Mouse (Mus musculus) adrenal gland, postnatal 25 days (tissue): ENCODE results near the gene Clcf1. TPM values are rescaled to one million over a fixed set of nuclear protein-coding genes. Genes with fewer than 3 reads are reported as not detected.
"Not testable (repeated sequence)": the region's sequence is repeated elsewhere in the genome, so short reads cannot be mapped to it uniquely, and the experiment has no call there.

Source experiments
- DNase-seq: peaks from one replicate; pipeline ENCODE4 v3.0.0; 2021; ENCODE audit warnings: mixed read lengths
- total RNA-seq: library from RNA; stranded (reverse); gene quantifications from 2 replicates; pipeline ENCODE4 v1.2.3, GENCODE M21; 2021

The Clcf1 gene
- total RNA-seq, 1 experiment from 2014 or later, result 11.0 TPM

DNA sequence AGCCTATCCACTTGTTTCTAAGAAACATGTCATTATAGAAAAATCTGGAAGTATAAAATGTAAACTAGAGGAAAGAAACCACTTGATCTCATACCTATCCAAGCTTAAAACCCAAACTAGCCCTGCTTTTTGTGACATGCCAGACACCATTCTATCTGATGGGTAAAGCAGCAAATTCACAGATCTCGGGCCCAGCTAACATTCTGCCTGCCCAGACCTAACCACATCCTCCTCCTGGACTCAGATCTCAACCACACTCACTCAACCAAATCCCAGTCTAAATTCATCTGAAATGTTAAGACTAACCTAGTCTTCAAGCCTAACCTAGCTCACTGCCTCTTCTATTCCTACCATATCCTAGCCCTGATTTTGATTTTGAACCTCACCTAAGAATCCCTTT lies 4.7 kb downstream of the Clcf1 start:
- no peak for DNase-seq

DNA sequence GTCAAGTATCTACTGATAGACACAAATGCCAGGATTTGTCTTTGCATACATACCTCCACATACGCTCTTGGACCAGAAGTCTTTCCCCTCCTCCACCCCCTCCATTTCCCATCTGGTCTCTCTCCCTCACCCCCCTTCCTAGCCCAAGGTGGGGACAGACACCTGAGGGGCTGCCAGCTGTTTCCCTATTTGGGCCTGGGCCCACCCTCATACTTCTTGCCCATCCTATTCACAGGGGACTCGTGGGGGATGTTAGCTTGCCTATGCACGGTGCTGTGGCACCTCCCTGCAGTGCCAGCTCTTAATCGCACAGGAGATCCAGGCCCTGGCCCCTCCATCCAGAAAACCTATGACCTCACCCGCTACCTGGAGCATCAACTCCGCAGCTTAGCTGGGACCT lies 5.9 kb downstream of the Clcf1 start:
- no peak for DNase-seq

DNA sequence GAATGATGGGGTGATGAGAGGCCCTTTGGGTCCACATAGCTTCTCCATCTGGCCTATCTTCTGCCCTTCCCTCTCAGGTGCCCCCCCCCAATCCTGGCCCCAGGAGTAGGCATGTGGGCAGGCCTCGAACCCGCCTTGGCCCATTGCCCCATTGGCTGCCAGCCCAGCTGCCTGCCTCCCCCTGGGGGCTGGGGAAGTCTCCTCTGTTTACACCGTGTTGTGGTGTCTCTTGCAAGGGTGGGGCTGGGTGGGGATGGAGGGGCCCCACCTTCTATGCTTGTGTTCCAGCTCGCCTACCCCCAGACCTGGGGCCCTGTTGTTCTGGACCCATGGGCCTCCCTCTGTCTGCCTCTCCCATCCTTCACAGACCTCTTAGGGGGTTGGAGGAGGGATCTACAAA lies 6.4 kb downstream of the Clcf1 start:
- no peak for DNase-seq

DNA sequence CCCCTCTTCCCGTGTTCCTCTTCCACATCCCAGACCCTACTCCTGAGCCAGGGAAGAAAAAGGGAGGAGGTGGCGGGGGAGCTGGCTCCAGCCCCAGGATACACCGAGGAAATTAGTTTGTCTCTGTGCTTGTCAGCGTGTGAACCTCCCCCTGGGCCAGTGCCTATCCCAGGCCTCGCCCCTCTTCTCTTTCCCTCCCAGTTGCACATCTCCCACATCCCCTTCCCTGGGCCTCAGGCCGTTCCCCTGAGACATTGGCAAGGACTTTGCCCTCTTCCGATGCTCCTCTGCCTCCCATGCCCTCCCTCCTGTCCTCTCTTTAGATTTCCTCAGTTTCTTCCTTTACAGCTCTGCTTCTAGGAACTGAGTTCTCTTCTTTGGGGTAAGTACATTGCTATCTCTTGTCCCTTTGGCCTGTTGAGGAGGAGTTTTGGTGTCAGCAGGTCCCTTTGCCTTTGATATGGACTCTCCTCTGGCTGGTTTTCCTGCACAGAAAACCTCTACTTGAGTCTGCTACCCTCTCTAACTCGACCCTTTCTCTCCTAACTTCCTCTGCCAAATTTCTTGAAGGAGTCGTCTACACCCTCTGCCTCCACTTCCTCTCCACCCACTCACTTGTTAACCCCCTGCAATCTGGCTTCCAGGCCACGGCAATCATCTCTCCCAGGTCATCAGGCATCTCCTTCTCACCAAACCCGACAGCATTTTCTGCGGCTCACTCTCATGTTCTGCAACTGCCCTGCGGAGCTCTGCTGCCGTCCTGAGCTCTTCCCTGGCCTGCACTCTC lies 7.1 kb downstream of the Clcf1 start:
- no peak for DNase-seq

DNA sequence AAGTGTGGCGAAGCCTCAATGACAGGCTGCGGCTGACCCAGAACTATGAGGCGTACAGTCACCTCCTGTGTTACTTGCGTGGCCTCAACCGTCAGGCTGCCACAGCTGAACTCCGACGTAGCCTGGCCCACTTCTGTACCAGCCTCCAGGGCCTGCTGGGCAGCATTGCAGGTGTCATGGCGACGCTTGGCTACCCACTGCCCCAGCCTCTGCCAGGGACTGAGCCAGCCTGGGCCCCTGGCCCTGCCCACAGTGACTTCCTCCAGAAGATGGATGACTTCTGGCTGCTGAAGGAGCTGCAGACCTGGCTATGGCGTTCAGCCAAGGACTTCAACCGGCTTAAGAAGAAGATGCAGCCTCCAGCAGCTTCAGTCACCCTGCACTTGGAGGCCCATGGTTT lies 8.1 kb downstream of the Clcf1 start:
- DNase-seq, result peak; percentile 54

DNA sequence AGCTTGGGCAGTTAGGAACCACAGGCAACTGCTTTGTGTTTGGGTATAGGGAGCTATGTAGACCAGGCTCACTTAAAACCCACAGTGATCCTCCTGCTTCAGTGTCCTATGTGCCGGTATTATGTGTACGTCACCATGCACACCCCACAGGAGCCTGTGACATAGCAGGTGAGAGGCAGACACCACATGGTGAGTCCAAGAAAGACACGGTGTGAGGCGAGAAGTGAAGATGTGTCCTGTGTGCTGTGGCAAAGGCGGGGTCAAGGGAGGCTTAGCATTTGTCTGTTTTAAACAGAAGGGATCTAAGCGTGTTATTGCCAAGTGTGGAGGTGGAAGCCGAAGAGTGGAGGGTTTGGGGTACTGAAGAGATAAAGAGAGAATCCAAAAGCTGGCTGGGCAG lies 12.7 kb downstream of the Clcf1 start:
- DNase-seq, result no peak

DNA sequence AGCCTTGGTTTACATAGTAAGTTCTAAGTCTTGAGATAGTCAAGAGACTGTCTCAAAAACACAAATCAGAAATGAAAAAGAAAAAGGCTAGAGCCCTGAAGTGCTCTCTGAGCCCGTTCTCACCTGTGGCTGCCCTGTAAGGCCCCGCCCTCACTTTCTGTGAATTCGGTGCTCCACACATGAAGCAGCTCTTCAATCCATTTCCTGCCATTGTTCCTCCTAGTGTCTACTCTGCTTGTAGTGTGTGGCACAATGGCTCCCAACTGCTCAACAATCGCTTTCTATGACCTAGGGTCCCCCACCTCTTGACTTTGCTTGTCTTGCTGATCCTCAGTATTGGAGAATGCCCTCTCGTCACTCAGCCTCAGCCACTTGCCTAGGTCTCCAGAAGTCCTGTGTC lies 13.4 kb downstream of the Clcf1 start:
- DNase-seq, result no peak

DNA sequence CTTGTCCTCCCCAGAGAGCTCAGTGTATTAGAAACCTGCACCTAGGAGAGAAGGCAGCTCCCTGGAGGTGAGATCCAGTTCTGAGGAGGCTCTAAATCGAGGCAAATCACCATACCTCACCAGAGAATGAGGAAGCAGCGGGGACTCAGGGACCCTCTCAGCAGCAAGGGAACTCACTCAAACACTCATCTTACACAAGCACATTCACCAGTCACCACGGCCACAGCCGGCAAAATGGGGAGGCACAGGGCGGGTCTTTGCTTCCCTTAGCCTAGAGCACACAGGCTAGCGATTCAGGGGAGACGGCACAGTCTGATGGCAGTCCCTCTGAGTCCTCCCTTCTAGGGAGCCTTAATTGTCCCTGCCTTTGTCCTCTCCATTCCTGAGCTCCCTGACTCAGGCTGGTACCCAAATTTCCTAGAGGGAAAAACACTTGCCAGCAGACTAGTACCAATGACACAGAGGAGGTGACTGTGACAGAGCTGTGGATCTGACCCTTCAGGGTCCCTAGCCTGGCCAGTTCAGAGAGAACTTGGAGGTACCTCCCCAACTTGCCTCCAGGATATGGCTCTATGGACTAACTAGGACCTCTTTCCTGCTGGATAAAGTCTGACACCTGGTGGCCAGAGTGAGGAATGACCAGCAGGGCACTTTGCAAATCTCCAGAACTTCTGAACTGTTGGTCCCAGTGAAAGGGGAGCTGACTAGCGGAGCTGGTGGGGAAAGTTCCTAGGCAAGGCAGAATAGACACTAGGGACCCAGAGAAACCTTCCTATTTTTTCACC lies 14.0 kb downstream of the Clcf1 start:
- peak; percentile 56 for DNase-seq

DNA sequence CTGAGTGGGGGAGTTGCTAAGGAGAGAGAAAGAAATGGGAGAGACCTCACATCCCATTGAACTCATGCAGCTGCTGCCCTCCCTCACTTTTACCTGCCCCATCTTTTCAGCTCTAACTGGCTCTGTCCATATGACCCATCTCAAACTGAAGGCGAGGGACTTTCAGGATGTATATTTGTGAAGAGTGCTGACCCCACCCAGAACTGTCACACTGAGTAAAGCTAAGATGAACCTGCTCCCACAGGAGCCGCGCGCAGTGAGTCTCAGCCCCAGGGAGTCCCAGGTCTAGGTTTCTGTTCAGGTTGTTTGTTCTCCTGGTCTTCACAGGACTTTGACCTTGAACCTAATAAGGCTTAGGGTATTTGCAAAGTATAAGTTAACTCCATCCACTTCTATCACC lies 14.9 kb downstream of the Clcf1 start:
- DNase-seq, result no peak

DNA sequence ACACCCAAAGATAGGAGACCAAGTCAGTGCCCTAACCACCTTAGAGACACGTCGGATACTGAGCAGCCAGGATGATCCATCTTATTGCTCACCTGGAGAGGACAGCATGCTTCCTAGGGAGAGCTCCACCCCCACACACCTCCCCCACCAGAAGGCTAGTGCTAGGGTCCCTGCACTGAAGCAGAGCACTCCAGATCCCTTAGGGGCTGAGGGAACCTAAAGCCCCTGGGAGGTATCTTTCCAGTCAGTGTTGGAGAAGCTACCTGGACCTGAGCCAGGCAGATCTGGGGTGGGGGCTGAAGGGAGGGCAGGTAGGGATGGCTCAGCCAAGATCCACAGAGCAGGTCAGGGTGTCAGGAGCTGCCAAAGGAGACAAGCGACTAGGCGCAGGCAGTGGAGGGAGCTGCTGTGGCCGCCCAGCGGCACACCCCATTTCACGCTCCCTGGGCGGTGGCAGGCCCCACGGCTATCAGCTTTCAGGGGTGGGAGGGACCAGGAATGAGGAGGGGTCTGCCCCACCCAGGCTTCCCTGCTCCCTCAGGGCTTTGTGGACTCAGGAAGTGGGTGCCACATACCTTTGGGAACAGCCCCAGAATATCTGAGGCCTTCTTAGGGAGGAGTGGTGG lies 15.5 kb downstream of the Clcf1 start:
- no peak for DNase-seq

DNA sequence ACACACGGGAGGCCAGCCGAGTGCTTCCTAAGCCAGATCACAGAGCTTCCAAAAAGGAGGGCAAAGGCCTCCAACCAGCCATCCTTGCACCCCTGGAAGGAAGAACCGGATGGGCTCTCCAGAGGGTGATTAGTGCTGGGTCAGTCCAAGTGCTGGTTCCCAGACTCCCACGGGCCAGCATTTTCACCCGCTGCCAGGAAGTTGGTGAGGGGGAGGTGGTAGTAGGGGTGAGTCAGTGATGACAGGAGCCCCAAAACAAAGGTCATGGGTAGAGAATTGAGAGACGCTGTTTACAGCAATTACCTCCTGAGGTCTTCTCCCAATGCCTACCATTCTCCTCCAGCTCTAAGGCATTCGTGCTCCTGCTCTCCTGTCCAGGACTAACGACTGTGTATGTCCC lies 16.4 kb downstream of the Clcf1 start:
- DNase-seq, result peak; percentile 64

DNA sequence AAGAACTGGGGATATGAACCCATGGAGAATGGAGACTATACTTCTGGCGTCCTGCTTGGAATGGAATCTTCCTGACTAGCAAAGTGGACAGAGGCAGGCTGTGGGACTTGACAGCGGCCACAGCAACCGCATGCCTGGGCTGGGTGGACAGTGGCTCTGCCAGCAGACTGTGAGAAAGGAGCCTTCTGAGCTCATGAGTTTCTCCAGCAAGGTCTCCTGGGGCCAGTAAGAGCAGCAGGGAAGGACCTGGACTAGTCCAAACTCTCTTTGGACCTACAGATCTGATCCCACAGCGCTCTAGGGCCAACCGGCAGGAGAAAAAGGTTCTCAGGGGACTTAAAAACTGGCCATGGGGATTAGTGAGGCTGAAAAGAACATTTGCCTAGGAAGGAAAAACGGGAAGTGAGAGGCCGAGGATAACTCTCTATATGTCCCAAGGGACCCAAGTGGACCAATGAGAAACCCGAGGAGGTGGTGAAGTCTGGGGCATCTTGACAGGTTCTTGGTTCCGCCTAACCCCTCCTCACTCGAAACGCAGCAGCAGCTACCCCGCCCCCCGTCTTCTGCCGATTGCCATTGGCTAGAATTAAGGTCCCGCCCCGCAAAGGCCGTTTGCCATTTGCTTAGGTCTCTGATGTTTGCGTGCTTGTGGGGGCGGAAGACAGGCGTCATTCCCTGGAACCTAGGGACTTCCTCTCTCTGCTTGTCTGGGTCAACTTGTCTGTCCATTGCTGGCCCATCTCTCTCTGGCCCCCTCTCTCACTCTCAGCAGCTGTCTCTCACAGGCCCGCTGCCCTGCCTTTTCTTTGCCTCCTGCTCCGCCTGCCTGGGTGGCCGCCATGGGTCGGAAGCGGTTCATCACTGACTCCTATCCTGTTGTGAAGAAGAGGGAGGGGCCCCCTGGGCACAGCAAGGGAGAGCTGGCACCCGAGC lies 17.5 kb downstream of the Clcf1 start, which contains the start of gene Pold4:
Gene Pold4 (plus strand): TSS at position 647 of the 933 bp plus-strand sequence.
- DNase-seq, result peak; percentile 97

DNA sequence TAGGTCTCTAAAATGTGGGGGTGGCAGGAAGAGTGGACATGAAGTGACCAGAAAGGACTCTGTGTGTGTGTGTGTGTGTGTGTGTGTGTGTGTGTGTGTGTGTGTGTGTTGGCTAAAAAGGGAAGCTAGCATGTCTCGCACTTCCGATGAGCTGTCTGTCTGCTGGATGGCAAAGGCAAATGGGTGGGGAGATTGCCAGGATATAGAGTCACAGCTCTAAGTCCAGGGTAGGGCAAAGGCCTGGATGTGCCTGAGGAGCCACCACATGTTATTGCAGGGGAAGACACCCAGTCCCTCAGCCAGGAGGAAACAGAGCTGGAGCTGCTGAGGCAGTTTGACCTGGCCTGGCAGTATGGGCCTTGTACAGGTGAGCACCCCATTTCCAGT lies 18.1 kb downstream of the Clcf1 start:
- DNase-seq, result no peak

DNA sequence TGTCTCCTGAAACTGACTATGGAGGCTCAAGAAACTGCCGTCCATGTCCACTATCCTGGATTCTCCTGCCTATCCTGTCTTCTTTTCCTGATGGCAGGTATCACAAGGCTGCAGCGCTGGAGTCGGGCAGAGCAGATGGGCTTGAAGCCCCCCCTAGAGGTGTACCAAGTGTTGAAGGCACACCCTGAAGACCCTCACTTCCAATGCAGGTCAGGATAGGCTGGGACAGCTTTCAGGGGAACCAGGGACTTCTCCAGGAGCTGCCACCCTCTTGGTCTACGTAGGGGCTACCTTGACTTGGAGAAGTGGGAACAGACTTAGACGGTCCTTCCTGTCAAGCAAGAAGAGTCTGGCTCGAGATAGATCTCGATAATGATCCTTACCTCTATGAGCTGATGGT lies 18.6 kb downstream of the Clcf1 start:
- no peak for DNase-seq

DNA sequence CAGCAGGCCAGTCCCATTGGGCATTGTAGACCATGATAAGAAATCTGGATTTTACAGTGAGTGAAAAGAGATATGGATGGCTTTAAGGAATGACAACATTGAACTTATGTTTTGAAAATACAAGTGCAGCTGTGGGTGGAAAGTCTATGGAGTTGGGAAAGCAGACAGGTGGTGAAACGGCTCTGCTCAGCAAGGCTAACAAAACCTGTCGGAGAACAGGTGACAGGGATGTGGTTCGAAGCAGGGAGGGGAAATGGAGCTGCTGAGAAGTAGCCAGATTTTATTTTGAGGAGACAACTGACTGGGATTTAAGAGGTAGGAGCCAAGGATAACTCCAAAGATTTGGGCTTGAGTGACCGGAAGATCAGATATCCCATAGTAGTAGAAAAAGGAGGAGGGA lies 20.5 kb downstream of the Clcf1 start:
- DNase-seq, result no peak

DNA sequence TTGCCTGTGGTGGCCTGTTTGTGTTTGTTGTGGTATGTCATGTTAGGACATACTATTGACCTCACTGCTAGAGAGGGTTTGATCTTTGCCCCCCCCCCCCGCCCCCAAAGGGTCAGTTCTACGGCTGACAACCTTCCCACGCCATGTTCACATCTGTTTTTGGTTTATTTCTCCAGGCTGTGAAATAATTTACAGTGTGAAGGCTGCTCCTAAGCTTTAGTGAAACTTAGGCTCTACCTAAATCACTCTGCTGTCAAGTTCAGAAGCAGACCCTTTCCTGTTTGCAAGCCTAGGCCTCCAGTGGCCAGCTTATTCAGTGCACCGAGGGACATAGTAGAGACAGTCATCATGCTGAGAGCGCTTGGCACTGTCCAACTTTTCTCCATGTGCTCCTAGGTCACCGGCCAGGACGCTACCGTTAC lies 26.2 kb downstream of the Clcf1 start:
- no peak for DNase-seq

DNA sequence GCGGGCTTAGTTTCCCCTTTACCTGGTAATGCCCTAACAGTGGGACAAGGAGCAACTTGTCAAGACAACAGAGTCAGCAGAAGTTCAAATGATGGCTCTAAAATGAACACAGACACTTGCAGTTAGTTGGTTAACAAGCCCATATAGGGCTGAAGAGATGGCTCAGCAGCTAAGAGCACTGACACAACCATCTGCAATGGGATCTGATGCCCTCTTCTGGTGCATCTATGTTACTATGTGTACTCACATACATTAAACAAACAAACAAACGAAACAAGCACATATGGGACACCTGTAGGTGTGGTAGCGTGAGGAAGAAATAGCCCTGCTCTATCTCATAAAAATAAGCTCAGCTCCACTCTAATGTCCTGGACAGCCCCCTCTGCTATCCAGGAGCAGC lies 28.4 kb downstream of the Clcf1 start:
- DNase-seq, result no peak

DNA sequence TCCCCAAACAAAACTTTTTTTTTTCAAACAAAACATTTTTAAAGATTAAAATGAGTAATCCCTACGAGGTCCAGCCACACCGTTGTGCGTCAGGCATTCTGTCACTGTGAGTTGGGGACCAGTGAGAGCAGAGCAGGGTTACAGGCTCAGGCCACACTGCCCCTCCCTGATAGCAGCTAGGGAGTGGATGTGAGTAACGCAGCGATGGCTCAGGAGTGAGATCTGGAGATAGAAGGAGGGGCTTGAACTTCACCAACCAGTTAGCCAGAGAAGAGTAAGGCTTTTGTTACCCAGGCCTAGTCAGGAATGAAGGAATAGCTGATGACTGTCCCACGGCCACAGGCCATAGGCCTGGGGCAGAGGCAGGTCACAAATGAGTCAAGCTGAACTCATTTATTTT lies 30.7 kb downstream of the Clcf1 start:
- no peak for DNase-seq

DNA sequence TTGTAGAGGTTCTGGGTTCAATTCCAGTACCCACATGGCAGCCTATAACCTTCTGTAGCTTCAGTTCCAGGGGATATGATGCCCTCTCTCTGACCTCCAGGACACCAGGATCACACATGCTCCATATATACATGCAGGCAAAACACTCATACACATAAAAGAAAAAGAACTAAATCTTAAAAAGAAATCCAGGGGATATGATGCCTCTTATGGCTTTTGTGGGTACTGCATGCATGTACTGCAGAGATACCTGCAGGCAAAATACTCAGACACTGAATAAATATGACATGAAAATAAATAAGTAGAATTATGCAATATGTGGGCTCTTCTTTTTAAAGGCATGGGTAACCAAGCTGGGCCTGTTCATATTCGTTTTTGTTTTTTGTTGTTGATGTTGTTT lies 33.0 kb downstream of the Clcf1 start:
- no peak for DNase-seq

DNA sequence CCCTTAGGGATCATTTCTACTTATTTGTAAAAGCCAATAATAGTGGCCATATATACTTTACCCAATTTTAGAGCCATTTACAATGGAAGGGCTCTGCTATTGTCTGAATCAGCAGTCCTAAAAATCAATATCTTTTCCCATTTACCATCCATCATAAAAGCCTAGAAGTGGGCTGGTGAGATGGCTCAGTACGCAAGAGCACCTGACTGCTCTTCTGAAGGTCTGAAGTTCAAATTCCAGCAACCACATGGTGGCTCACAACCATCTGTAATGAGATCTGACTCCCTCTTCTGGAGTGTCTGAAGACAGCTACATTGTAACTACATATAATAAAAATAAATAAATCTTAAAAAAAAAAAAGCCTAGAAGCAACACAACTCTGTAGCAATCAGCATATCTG lies 34.6 kb downstream of the Clcf1 start:
- not testable (repeated sequence) for DNase-seq

DNA sequence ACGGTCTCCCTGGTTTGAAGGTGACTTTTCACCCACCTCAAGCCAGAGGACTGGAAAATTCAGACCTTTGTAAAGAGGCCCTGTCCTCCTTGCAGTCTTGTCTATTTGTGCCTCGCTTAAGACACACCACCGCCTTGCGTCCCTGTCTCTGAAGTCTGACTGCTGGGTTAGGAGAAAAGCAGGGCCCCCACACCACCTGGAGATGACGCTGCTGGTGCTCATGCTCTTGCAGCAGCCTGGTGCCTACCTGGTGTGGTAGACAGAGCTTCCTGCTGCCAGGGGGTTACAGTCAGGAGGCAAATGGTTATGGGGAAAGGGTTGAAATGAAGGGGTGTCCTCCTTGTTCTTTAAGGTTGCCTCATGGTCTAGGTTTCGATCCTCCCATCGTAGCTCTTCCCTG lies 40.2 kb downstream of the Clcf1 start:
- DNase-seq, result no peak

DNA sequence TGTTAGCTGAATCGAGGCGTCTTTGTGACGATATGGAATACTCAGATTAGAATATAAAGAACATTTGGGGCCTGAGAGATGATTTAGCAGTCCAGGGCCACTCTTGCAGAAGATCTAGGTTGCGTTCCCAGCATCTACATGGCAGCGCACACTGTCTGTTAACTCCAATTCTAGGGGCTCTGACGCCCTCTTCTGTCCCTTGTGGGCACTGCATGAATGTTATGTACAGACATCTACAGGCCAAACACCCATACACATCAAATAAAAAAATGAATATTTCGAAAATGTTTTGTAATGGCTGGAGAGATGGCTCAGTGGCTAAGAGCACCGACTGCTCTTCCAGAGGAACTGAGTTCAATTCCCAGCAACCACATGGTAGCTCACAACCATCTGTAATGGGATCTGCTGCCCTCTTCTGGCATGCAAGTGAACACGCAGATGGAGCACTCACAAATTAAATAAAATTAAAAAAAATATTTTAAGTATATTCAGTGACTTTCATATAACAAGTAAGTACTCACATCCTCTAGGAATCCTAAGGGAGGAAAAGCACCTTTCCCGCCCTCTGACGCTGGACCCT lies 41.6 kb downstream of the Clcf1 start:
- DNase-seq, result no peak
